Mouse (Mus musculus): Measurements from ENCODE around the gene Cubn. TPM values are rescaled to one million over a fixed set of nuclear protein-coding genes. Genes with fewer than 3 reads are reported as not detected.

Gene Cubn
- polyA plus RNA-seq, 1 experiment from 2014 or later: 0.84 TPM

- ATAC-seq (ENCODE audit: insufficient read depth, low FRiP score): no peak
- 0% methylated on average over 1 of the region's 1 CpGs for WGBS
These were observed 201.0 kb downstream of the Cubn start for GRCm38 (mm10) chr2:13290661-13291060.

GRCm38 (mm10) chr2:13290070-13290469 is 201.5 kb downstream of the Cubn start:
- no peaks in the 10 kb centered on the region for H3K4me1 ChIP-seq (ENCODE audit: control insufficient read depth, insufficient read depth, low read length)
- WGBS: 76% methylated on average over 3 of the region's 3 CpGs
- H3K9me3 ChIP-seq (replicated peaks; ENCODE audit: control insufficient read depth, low read length): no peaks in the 10 kb centered on the region

More at GRCm38 (mm10) chr2:13290661-13291060, 201.0 kb downstream of the Cubn start:
- Histone ChIP-seq H3K9me3 (replicated peaks; ENCODE audit: control insufficient read depth, low read length) (no peaks in the 10 kb centered on the region), H3K27ac (ENCODE audit: low read length) (no peak overlapping the region), H3K36me3 (ENCODE audit: control insufficient read depth, insufficient read depth, low read length) (no peaks in the 10 kb centered on the region), H3K4me1 (ENCODE audit: control insufficient read depth, insufficient read depth, low read length) (no peaks in the 10 kb centered on the region), H3K4me3 (replicated peaks; ENCODE audit: low read length) (no peak overlapping the region), H3K9ac (ENCODE audit: low read length) (no peak overlapping the region), H3K27me3 (ENCODE audit: control insufficient read depth, insufficient read depth, low read length) (no peaks in the 10 kb centered on the region), H3K4me2 (ENCODE audit: low read depth, low read length) (no peak overlapping the region)

GRCm38 (mm10) chr2:13278114-13278862 is 213.3 kb downstream of the Cubn start:
- Histone ChIP-seq H3K4me2 (ENCODE audit: low read depth, low read length) (no peak overlapping the region), H3K27me3 (ENCODE audit: control insufficient read depth, insufficient read depth, low read length) (no peaks in the 10 kb centered on the region), H3K4me1 (ENCODE audit: control insufficient read depth, insufficient read depth, low read length) (no peaks in the 10 kb centered on the region), H3K36me3 (ENCODE audit: control insufficient read depth, insufficient read depth, low read length) (no peaks in the 10 kb centered on the region), H3K9ac (ENCODE audit: low read length) (no peak overlapping the region), H3K27ac (ENCODE audit: low read length) (no peak overlapping the region), H3K9me3 (replicated peaks; ENCODE audit: control insufficient read depth, low read length) (no peaks in the 10 kb centered on the region), H3K4me3 (replicated peaks; ENCODE audit: low read length) (no peak overlapping the region)
- ATAC-seq (ENCODE audit: insufficient read depth, low FRiP score): no peak
- 54% methylated on average over 10 of the region's 10 CpGs for WGBS

More at GRCm38 (mm10) chr2:13290070-13290469, 201.5 kb downstream of the Cubn start:
- Histone ChIP-seq H3K36me3 (ENCODE audit: control insufficient read depth, insufficient read depth, low read length) (no peaks in the 10 kb centered on the region), H3K27ac (ENCODE audit: low read length) (no peak overlapping the region), H3K9ac (ENCODE audit: low read length) (no peak overlapping the region), H3K4me3 (replicated peaks; ENCODE audit: low read length) (no peak overlapping the region), H3K4me2 (ENCODE audit: low read depth, low read length) (no peak overlapping the region), H3K27me3 (ENCODE audit: control insufficient read depth, insufficient read depth, low read length) (no peaks in the 10 kb centered on the region)
- no peak for ATAC-seq (ENCODE audit: insufficient read depth, low FRiP score)

- H3K27me3 ChIP-seq (ENCODE audit: control insufficient read depth, insufficient read depth, low read length): no peaks in the 10 kb centered on the region
- no peaks in the 10 kb centered on the region for H3K9me3 ChIP-seq (replicated peaks; ENCODE audit: control insufficient read depth, low read length)
- no peak for ATAC-seq (ENCODE audit: insufficient read depth, low FRiP score)
- H3K27ac ChIP-seq (ENCODE audit: low read length): no peak overlapping the region
- WGBS: 60% methylated on average over 7 of the region's 7 CpGs
- no peak overlapping the region for H3K9ac ChIP-seq (ENCODE audit: low read length)
- no peak overlapping the region for H3K4me3 ChIP-seq (replicated peaks; ENCODE audit: low read length)
- no peaks in the 10 kb centered on the region; the same call in 1 of the 2 replicates for H3K4me1 ChIP-seq (ENCODE audit: control insufficient read depth, insufficient read depth, low read length)
- H3K36me3 ChIP-seq (ENCODE audit: control insufficient read depth, insufficient read depth, low read length): no peaks in the 10 kb centered on the region
- no peak overlapping the region for H3K4me2 ChIP-seq (ENCODE audit: low read depth, low read length)
These were observed 215.7 kb downstream of the Cubn start for GRCm38 (mm10) chr2:13275874-13276273.

- H3K27ac ChIP-seq (ENCODE audit: low read length): peak within 1 kb of the TSS; percentile 42
These were observed 220.3 kb downstream of the Cubn start, which contains the start of gene Rsu1 for GRCm38 (mm10) chr2:13271165-13271957. Gene Rsu1, minus strand, starts transcription at chr2:13271415.

GRCm38 (mm10) chr2:13270736-13271135 is 220.9 kb downstream of the Cubn start:
- peak; percentile 2; the same call in 1 of the 2 replicates for ATAC-seq (ENCODE audit: insufficient read depth, low FRiP score)
- WGBS: 37% methylated on average over 8 of the region's 8 CpGs
- Histone ChIP-seq H3K9ac (ENCODE audit: low read length) (peak overlapping the region; percentile 78), H3K36me3 (ENCODE audit: control insufficient read depth, insufficient read depth, low read length) (no peaks in the 10 kb centered on the region), H3K4me2 (ENCODE audit: low read depth, low read length) (peak overlapping the region; percentile 79), H3K27ac (ENCODE audit: low read length) (peak overlapping the region; percentile 42), H3K27me3 (ENCODE audit: control insufficient read depth, insufficient read depth, low read length) (no peaks in the 10 kb centered on the region), H3K4me1 (ENCODE audit: control insufficient read depth, insufficient read depth, low read length) (peaks cover 11% of the 10 kb centered on the region; the same call in 1 of the 2 replicates), H3K4me3 (replicated peaks; ENCODE audit: low read length) (peak overlapping the region; percentile 69), H3K9me3 (replicated peaks; ENCODE audit: control insufficient read depth, low read length) (no peaks in the 10 kb centered on the region)

More at GRCm38 (mm10) chr2:13271165-13271957, 220.3 kb downstream of the Cubn start, which contains the start of gene Rsu1:
- H3K27me3 ChIP-seq (ENCODE audit: control insufficient read depth, insufficient read depth, low read length): no peaks in the 10 kb centered on the region
- peak within 1 kb of the TSS; percentile 69 for H3K4me3 ChIP-seq (replicated peaks; ENCODE audit: low read length)
- peak within 1 kb of the TSS; percentile 84 for H3K9ac ChIP-seq (ENCODE audit: low read length)
- peak; percentile 99 for ATAC-seq (ENCODE audit: insufficient read depth, low FRiP score)
- peak within 1 kb of the TSS; percentile 79 for H3K4me2 ChIP-seq (ENCODE audit: low read depth, low read length)
- H3K4me1 ChIP-seq (ENCODE audit: control insufficient read depth, insufficient read depth, low read length): peaks cover 11% of the 10 kb centered on the region; the same call in 1 of the 2 replicates
- WGBS: under 1% methylated on average over 37 of the region's 37 CpGs
- no peaks in the 10 kb centered on the region for H3K9me3 ChIP-seq (replicated peaks; ENCODE audit: control insufficient read depth, low read length)
- no peaks in the 10 kb centered on the region for H3K36me3 ChIP-seq (ENCODE audit: control insufficient read depth, insufficient read depth, low read length)

- H3K4me2 ChIP-seq (ENCODE audit: low read depth, low read length): no peak overlapping the region
- H3K36me3 ChIP-seq (ENCODE audit: control insufficient read depth, insufficient read depth, low read length): no peaks in the 10 kb centered on the region
- H3K9ac ChIP-seq (ENCODE audit: low read length): no peak overlapping the region
- H3K4me3 ChIP-seq (replicated peaks; ENCODE audit: low read length): no peak overlapping the region
- H3K27ac ChIP-seq (ENCODE audit: low read length): no peak overlapping the region
- 88% methylated on average over 4 of the region's 4 CpGs for WGBS
- peaks cover 11% of the 10 kb centered on the region; the same call in 1 of the 2 replicates for H3K4me1 ChIP-seq (ENCODE audit: control insufficient read depth, insufficient read depth, low read length)
- no peaks in the 10 kb centered on the region for H3K9me3 ChIP-seq (replicated peaks; ENCODE audit: control insufficient read depth, low read length)
- no peaks in the 10 kb centered on the region for H3K27me3 ChIP-seq (ENCODE audit: control insufficient read depth, insufficient read depth, low read length)
- ATAC-seq (ENCODE audit: insufficient read depth, low FRiP score): no peak
These were observed 222.8 kb downstream of the Cubn start for GRCm38 (mm10) chr2:13268681-13269293.

GRCm38 (mm10) chr2:13264875-13265274 is 226.7 kb downstream of the Cubn start:
- Histone ChIP-seq H3K4me2 (ENCODE audit: low read depth, low read length) (no peak overlapping the region), H3K36me3 (ENCODE audit: control insufficient read depth, insufficient read depth, low read length) (no peaks in the 10 kb centered on the region), H3K9ac (ENCODE audit: low read length) (no peak overlapping the region), H3K9me3 (replicated peaks; ENCODE audit: control insufficient read depth, low read length) (no peaks in the 10 kb centered on the region), H3K27me3 (ENCODE audit: control insufficient read depth, insufficient read depth, low read length) (no peaks in the 10 kb centered on the region), H3K27ac (ENCODE audit: low read length) (no peak overlapping the region), H3K4me1 (ENCODE audit: control insufficient read depth, insufficient read depth, low read length) (peaks cover 2% of the 10 kb centered on the region; the same call in 1 of the 2 replicates), H3K4me3 (replicated peaks; ENCODE audit: low read length) (no peak overlapping the region)
- WGBS: 49% methylated on average over 4 of the region's 4 CpGs
- no peak for ATAC-seq (ENCODE audit: insufficient read depth, low FRiP score)

Measured in stomach, embryonic 16.5 days (tissue).